Mouse (Mus musculus) intestine, postnatal 0 days (tissue): ENCODE results near the gene Reps1. TPM values are rescaled to one million over a fixed set of nuclear protein-coding genes. Genes with fewer than 3 reads are reported as not detected.

ENCODE experiments used
- ATAC-seq: fragments of 200-750 bp; cut with Nextera tagmentation; 2 replicates; pipeline ENCODE4 v1.8.0; 2017; ENCODE audit warnings: mild to moderate bottlenecking, moderate TSS enrichment, moderate library complexity
- H3K27ac ChIP-seq: fragments of 300-500 bp; sonication (generic); 2 replicates; pipeline ENCODE4 v1.5.1; 2014; ENCODE audit warnings: mild to moderate bottlenecking, low read depth, low read length, moderate library complexity
- H3K27me3 ChIP-seq: fragments of 300-500 bp; sonication (generic); replicated peaks from 2 replicates; pipeline ENCODE4 v1.6.1; 2014; ENCODE audit warnings: low read length, mixed read lengths; ENCODE audit not compliant: control insufficient read depth, insufficient read depth
- H3K36me3 ChIP-seq: fragments of 300-500 bp; sonication (generic); 2 replicates; pipeline ENCODE4 v1.6.1; 2014; ENCODE audit warnings: mild to moderate bottlenecking, moderate library complexity; ENCODE audit not compliant: control insufficient read depth, insufficient read depth
- H3K4me1 ChIP-seq: fragments of 300-500 bp; sonication (generic); replicated peaks from 2 replicates; pipeline ENCODE4 v1.6.1; 2014; ENCODE audit warnings: antibody characterized with exemption, low read length, mixed read lengths; ENCODE audit not compliant: control insufficient read depth, insufficient read depth
- H3K4me2 ChIP-seq: fragments of 300-500 bp; sonication (generic); replicated peaks from 2 replicates; pipeline ENCODE4 v1.6.1; 2014; ENCODE audit warnings: low read depth, mild to moderate bottlenecking, moderate library complexity
- H3K4me3 ChIP-seq: fragments of 300-500 bp; sonication (generic); 2 replicates; pipeline ENCODE4 v1.5.1; 2014; ENCODE audit warnings: low read depth, low read length
- H3K9ac ChIP-seq: fragments of 300-500 bp; sonication (generic); 2 replicates; pipeline ENCODE4 v1.6.1; 2014; ENCODE audit warnings: mild to moderate bottlenecking, low read depth, low read length
- H3K9me3 ChIP-seq: fragments of 300-500 bp; sonication (generic); 2 replicates; pipeline ENCODE4 v1.6.1; 2016; ENCODE audit warnings: mixed run types; ENCODE audit not compliant: control insufficient read depth
- CTCF ChIP-seq: sonication (generic); IDR thresholded peaks from 2 replicates; pipeline ENCODE4 v1.5.1; 2016; ENCODE audit warnings: low read depth, mild to moderate bottlenecking, control low read depth, antibody characterized with exemption, moderate library complexity
- WGBS: fragments of 180-500 bp; shearing (Covaris S2); extraction: QIAGEN DNeasy Blood & Tissue Kit; methylation state at CpG from one replicate; pipeline ENCODE4 v1.1.7; 2014; 5-methylcytosine and 5-hydroxymethylcytosine counted together
- polyA plus RNA-seq: library from polyadenylated mRNA; unstranded; fragments of >200 nt; fragmentation: Nextera tagmentation; extraction: Ambion mirVana; gene quantifications from 2 replicates; pipeline ENCODE4 v1.2.1, GENCODE M21; 2015

Gene Reps1
- polyA plus RNA-seq: 6.1 and 7.7 TPM in 2 replicates

GRCm38 (mm10) chr10:18055696-18056390 lies at the start of gene Reps1:
Gene Reps1 (plus strand): TSS chr10:18055861.
- no peak for TF ChIP-seq CTCF
- Histone ChIP-seq H3K4me3 (peak within 1 kb of the TSS; percentile 91), H3K9me3 (no peaks in the 10 kb centered on the region), H3K4me1 (peaks cover 4% of the 10 kb centered on the region; the same call in 1 of the 2 replicates), H3K36me3 (no peaks in the 10 kb centered on the region), H3K27me3 (no peaks in the 10 kb centered on the region), H3K27ac (peak within 1 kb of the TSS; percentile 87), H3K4me2 (peak within 1 kb of the TSS; percentile 96), H3K9ac (peak within 1 kb of the TSS; percentile 97)
- peak; percentile 76 for ATAC-seq
- under 1% methylated on average over 83 of the region's 90 CpGs for WGBS

DNA sequence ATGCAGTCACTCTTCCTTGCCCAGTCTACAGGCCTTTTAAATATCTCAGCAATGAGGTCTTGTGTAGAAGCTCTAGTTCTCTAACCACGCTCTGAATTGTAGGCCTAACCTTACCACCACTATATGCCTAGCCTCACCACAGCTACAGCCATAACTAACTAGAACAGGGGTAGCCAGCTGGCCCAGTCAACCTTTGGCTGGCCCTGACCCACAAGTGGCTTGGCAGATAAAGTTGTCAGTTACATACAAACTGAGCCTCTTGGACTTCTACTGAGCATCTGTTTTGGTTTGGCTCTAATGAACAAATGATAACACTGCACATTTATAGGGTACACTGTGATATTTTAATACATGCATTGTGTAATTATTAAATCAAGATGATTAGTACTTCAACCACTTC lies 48.9 kb upstream of the Reps1 start:
- TF ChIP-seq CTCF: no peak
- no peak overlapping the region for H3K4me2 ChIP-seq
- 93% methylated on average over 1 of the region's 1 CpGs for WGBS

GRCm38 (mm10) chr10:18007243-18007642 lies 48.4 kb upstream of the Reps1 start:
- no peak overlapping the region for H3K9ac ChIP-seq
- no peak for ATAC-seq
- H3K9me3 ChIP-seq: no peaks in the 10 kb centered on the region
- H3K4me1 ChIP-seq: no peaks in the 10 kb centered on the region
- H3K4me3 ChIP-seq: no peak overlapping the region
- no peak overlapping the region for H3K27ac ChIP-seq
- no peak overlapping the region for H3K4me2 ChIP-seq
- no peaks in the 10 kb centered on the region for H3K36me3 ChIP-seq
- WGBS: 85% methylated on average over 3 of the region's 3 CpGs
- no peak for TF ChIP-seq CTCF
- no peaks in the 10 kb centered on the region for H3K27me3 ChIP-seq

More for the DNA sequence above, 48.9 kb upstream of the Reps1 start:
- H3K27ac ChIP-seq: no peak overlapping the region
- no peak overlapping the region for H3K9ac ChIP-seq
- no peaks in the 10 kb centered on the region for H3K9me3 ChIP-seq
- H3K27me3 ChIP-seq: no peaks in the 10 kb centered on the region
- no peaks in the 10 kb centered on the region for H3K4me1 ChIP-seq
- no peak overlapping the region for H3K4me3 ChIP-seq
- no peak for ATAC-seq
- no peaks in the 10 kb centered on the region for H3K36me3 ChIP-seq

GRCm38 (mm10) chr10:18008118-18008517 lies 47.5 kb upstream of the Reps1 start:
- H3K4me1 ChIP-seq: no peaks in the 10 kb centered on the region
- no peaks in the 10 kb centered on the region for H3K9me3 ChIP-seq
- peaks cover under 1% of the 10 kb centered on the region for H3K36me3 ChIP-seq
- no peak overlapping the region for H3K4me3 ChIP-seq
- H3K4me2 ChIP-seq: no peak overlapping the region
- no peak overlapping the region for H3K9ac ChIP-seq
- no peak for TF ChIP-seq CTCF
- ATAC-seq: no peak
- no peaks in the 10 kb centered on the region for H3K27me3 ChIP-seq
- H3K27ac ChIP-seq: no peak overlapping the region

GRCm38 (mm10) chr10:18009744-18010143 lies 45.9 kb upstream of the Reps1 start:
- Histone ChIP-seq H3K4me3 (no peak overlapping the region), H3K4me1 (no peaks in the 10 kb centered on the region), H3K9ac (no peak overlapping the region), H3K27me3 (no peaks in the 10 kb centered on the region), H3K9me3 (no peaks in the 10 kb centered on the region), H3K27ac (no peak overlapping the region), H3K36me3 (peaks cover 12% of the 10 kb centered on the region), H3K4me2 (no peak overlapping the region)
- ATAC-seq: no peak
- WGBS: 83% methylated on average over 1 of the region's 1 CpGs
- TF ChIP-seq CTCF: no peak

- Histone ChIP-seq H3K36me3 (peaks cover 24% of the 10 kb centered on the region), H3K9ac (no peak overlapping the region), H3K4me2 (no peak overlapping the region), H3K27me3 (no peaks in the 10 kb centered on the region), H3K4me3 (no peak overlapping the region), H3K4me1 (no peaks in the 10 kb centered on the region), H3K27ac (no peak overlapping the region), H3K9me3 (no peaks in the 10 kb centered on the region)
- no peak for TF ChIP-seq CTCF
- 83% methylated on average over 5 of the region's 5 CpGs for WGBS
- no peak for ATAC-seq
Measured at GRCm38 (mm10) chr10:18011761-18012160, 43.9 kb upstream of the Reps1 start.
